Mouse (Mus musculus) stomach, postnatal 0 days (tissue): ENCODE results near the gene Cd300lg.

ENCODE experiments used
- CTCF ChIP-seq: IDR thresholded peaks from 2 replicates; pipeline ENCODE4 v1.5.1; 2016; ENCODE audit warnings: antibody characterized with exemption, low read depth, mild to moderate bottlenecking, moderate library complexity
- EP300 ChIP-seq: optimal IDR thresholded peaks from 2 replicates; pipeline ENCODE3; 2016; ENCODE audit warnings: antibody characterized with exemption

DNA sequence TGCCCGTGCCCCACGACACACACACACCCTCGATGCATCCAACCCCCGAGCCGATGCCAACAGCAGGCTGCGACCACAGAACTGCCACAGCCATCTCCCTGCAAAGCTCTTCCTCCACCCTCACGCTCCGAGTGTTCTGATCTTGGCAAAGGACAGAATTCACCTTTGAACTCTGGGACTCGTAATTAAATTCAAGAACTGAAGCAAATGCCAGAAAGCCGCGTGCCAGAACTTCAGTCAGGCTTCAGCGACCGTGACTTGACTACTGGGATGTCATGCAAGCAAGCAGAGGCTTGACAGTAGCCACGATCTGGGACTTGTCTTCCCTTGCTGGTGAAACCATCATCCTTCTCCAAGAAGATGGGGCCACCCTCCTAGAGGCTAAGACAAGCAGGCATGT is 32.4 kb downstream of the Cd300lg start:
- TF ChIP-seq CTCF, result no peak
- TF ChIP-seq EP300, result no peak
